Mouse (Mus musculus) macrophage (primary cell): ENCODE measurements around the gene Col17a1. TPM values are rescaled to one million over a fixed set of nuclear protein-coding genes. Genes with fewer than 3 reads are reported as not detected.

Source experiments
- H3K27ac ChIP-seq: fragments of 350-480 bp; formaldehyde crosslinking; 2 replicates; pipeline ENCODE4 v1.9.0; 2021
- H3K36me3 ChIP-seq: fragments of 350-480 bp; formaldehyde crosslinking; 2 replicates; pipeline ENCODE4 v1.9.0; 2021; ENCODE audit errors: inconsistent target
- H3K4me3 ChIP-seq: fragments of 350-480 bp; formaldehyde crosslinking; 2 replicates; pipeline ENCODE4 v1.9.0; 2021; ENCODE audit errors: inconsistent target
- H3K79me2 ChIP-seq: fragments of 350-480 bp; formaldehyde crosslinking; 2 replicates; pipeline ENCODE4 v1.9.0; 2021; ENCODE audit errors: inconsistent target
- WGBS: methylation state at CpG from one replicate; pipeline ENCODE4 v1.1.7; 2026; ENCODE audit warnings: inconsistent platforms; ENCODE audit not compliant: missing documents; 5-methylcytosine and 5-hydroxymethylcytosine counted together
- polyA plus RNA-seq: library from polyadenylated mRNA; stranded (reverse); fragments of 250-400 nt; gene quantifications from 3 replicates; pipeline ENCODE4 v1.2.4, GENCODE M21; 2018; ENCODE audit warnings: inconsistent platforms

Col17a1 gene
- polyA plus RNA-seq, 1 experiment from 2014 or later: not detected

DNA sequence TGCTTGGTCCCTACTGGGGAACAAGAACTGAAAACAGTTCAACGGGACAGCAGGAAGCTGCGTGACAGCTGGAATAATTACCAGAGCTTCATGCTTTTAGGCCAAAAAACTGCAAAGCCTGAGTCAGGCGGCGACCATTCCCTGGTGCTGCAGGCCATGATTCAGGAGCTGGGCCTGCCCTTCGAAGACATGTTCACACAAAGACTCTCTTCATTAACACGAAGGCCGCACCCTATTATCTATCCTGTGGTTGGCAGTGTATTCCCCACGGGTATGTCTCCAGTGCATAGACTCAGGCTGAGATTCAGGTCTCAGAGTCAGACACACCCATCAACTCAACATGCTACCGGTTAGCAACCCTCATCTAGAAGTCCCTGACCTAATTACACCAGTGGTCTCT is 6.4 kb upstream of the Col17a1 start:
- Histone ChIP-seq H3K4me3 (no peak overlapping the region), H3K36me3 (no peaks in the 10 kb centered on the region), H3K27ac (no peak overlapping the region), H3K79me2 (no peaks in the 10 kb centered on the region)
- WGBS: 76% methylated on average over 9 of the region's 9 CpGs

- Histone ChIP-seq H3K79me2 (no peaks in the 10 kb centered on the region), H3K36me3 (no peaks in the 10 kb centered on the region), H3K27ac (no peak overlapping the region), H3K4me3 (no peak overlapping the region)
- 33% methylated on average over 11 of the region's 11 CpGs for WGBS
Measured at GRCm38 (mm10) chr19:47697067-47697466, 5.2 kb upstream of the Col17a1 start.

GRCm38 (mm10) chr19:47696411-47696810 is 4.5 kb upstream of the Col17a1 start:
- H3K79me2 ChIP-seq: no peaks in the 10 kb centered on the region
- 94% methylated on average over 8 of the region's 8 CpGs for WGBS
- no peaks in the 10 kb centered on the region for H3K36me3 ChIP-seq
- H3K4me3 ChIP-seq: no peak overlapping the region
- no peak overlapping the region for H3K27ac ChIP-seq

DNA sequence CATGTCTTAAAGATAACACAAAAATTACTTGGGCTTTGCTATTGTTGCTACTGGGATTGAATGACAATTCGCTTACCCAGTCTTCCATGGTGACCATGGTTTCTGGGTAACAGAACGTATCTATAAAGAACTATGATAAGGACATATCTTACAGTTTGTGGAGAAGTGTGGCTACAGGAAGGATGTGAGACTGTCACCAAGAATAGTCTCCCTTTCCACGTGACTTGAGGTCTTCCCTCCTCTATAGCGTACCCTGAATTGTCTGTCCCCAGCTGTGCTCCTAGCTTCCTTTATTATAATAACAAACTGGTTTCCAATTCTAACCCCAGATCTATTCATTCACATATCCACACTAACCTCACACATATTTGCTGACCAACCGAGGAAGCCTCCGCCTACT is 3.8 kb upstream of the Col17a1 start:
- Histone ChIP-seq H3K36me3 (no peaks in the 10 kb centered on the region), H3K4me3 (no peak overlapping the region), H3K27ac (no peak overlapping the region), H3K79me2 (no peaks in the 10 kb centered on the region)
- 45% methylated on average over 6 of the region's 6 CpGs for WGBS

- WGBS: 40% methylated on average over 7 of the region's 7 CpGs
- Histone ChIP-seq H3K79me2 (no peaks in the 10 kb centered on the region), H3K36me3 (no peaks in the 10 kb centered on the region), H3K27ac (no peak overlapping the region), H3K4me3 (no peak overlapping the region)
Measured at GRCm38 (mm10) chr19:47689592-47689991, 2.3 kb downstream of the Col17a1 start.

DNA sequence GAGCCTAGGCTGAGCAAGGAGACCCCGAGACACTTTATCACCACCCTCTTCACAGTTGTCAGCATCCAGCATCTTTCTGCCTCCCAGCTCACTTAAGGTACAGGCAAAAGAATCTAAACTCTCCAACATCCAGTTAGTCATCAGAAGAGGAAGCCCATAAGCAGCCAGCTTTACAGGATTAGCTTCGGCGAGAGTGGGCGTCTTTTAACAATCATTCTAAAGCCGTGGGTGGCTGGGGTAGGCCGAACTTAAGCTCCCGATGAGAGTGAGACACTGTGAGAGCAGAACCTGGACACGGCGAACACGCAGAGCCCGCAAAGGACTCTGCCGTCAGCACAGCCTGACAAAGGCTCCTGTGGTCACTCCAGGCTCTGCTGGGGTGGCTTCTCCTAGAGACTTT is 13.2 kb downstream of the Col17a1 start:
- Histone ChIP-seq H3K27ac (no peak overlapping the region), H3K36me3 (no peaks in the 10 kb centered on the region), H3K79me2 (no peaks in the 10 kb centered on the region), H3K4me3 (no peak overlapping the region)
- 92% methylated on average over 12 of the region's 12 CpGs for WGBS

DNA sequence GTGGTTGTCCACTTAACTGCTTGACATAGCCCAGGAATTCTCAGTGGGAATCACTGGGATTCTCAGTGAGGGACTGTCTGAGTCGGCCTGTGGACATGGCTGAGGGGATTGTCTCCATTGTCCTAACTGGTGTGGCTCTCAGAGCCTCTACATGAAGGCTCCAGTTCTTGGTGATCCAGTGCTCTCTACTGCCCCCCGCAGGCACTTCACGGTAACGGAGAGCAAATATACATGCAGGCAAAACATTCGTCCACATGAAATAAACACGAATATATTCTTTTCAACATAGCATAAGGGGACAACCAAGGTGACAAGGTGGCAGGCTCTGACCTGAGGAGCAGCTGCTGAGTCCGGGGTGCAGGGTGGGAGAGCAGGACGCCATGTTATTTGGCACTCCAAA is 17.5 kb downstream of the Col17a1 start:
- H3K27ac ChIP-seq: no peak overlapping the region
- H3K36me3 ChIP-seq: no peaks in the 10 kb centered on the region
- H3K4me3 ChIP-seq: no peak overlapping the region
- 60% methylated on average over 8 of the region's 8 CpGs for WGBS
- H3K79me2 ChIP-seq: no peaks in the 10 kb centered on the region

- H3K36me3 ChIP-seq: no peaks in the 10 kb centered on the region
- 91% methylated on average over 9 of the region's 9 CpGs for WGBS
- no peak overlapping the region for H3K4me3 ChIP-seq
- no peak overlapping the region for H3K27ac ChIP-seq
- no peaks in the 10 kb centered on the region for H3K79me2 ChIP-seq
Measured at GRCm38 (mm10) chr19:47668399-47668798, 23.5 kb downstream of the Col17a1 start.

GRCm38 (mm10) chr19:47667601-47668000 is 24.3 kb downstream of the Col17a1 start:
- WGBS: 74% methylated on average over 8 of the region's 8 CpGs
- no peak overlapping the region for H3K27ac ChIP-seq
- H3K36me3 ChIP-seq: no peaks in the 10 kb centered on the region
- H3K79me2 ChIP-seq: no peaks in the 10 kb centered on the region
- H3K4me3 ChIP-seq: no peak overlapping the region

DNA sequence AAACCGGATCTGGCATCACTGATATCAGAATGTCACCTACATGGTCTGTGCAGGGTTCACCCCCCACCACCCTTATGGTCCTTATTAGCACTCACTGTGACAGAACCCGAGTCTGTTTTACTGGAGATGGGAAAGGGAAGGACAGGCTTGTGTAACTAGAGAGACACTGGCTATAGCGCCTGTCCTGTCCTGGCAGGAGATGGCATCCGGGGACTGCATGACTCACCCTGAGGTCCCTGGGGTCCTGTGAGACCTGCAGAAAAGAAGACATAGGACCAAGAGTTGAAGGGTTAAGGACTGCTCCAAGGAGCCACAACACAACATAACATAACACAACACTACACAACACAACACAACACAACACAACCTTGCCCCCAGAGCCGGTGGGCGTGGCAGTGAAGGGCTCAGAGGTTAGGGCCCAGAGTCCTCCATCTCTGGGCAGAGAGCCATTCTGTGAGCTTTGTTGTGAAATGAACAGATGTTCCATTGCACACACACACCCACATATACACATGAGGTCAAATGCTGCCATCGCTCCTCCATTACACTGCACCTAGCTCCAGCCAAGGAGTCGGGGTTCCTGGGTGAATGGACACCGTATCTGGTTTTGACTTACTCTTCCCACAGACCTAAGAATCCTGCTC is 32.0 kb downstream of the Col17a1 start:
- WGBS: 94% methylated on average over 9 of the region's 9 CpGs
- Histone ChIP-seq H3K27ac (no peak overlapping the region), H3K36me3 (no peaks in the 10 kb centered on the region), H3K79me2 (no peaks in the 10 kb centered on the region), H3K4me3 (no peak overlapping the region)

DNA sequence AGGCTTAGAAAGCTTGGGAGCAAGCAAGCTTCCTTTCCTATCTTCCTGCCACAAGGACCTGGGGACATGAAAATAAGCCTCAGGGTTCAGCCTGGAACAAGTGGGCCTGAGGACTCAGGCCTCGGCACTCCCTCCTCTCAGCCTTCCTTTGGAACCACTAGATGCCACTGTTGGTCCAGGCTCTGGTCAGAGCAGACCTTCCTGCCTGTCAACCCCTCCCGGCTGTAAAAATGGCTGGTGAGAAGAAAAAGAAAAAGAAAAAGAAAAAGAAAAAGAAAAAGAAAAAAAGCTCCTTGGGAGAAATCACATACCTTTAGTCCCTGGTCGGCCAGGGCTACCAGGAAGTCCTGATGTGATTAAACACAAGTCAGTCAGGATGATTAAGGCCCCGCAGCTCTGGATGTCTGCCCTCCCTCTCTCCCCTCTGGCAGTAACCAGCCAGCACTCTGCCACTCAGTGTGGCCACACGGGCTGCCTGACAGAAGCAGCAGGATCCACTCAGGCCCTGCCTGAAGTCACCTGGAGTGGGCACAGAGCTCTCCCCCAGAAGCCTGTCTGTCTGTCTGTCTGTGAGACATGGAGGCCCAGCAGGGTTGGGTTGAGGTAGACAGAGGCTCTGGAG is 32.9 kb downstream of the Col17a1 start:
- Histone ChIP-seq H3K36me3 (no peaks in the 10 kb centered on the region), H3K27ac (no peak overlapping the region), H3K79me2 (no peaks in the 10 kb centered on the region), H3K4me3 (no peak overlapping the region)
- 25% methylated on average over 5 of the region's 5 CpGs for WGBS

GRCm38 (mm10) chr19:47654896-47655295 is 37.0 kb downstream of the Col17a1 start:
- no peak overlapping the region for H3K4me3 ChIP-seq
- H3K36me3 ChIP-seq: no peaks in the 10 kb centered on the region
- WGBS: 83% methylated on average over 11 of the region's 11 CpGs
- H3K79me2 ChIP-seq: no peaks in the 10 kb centered on the region
- H3K27ac ChIP-seq: no peak overlapping the region

DNA sequence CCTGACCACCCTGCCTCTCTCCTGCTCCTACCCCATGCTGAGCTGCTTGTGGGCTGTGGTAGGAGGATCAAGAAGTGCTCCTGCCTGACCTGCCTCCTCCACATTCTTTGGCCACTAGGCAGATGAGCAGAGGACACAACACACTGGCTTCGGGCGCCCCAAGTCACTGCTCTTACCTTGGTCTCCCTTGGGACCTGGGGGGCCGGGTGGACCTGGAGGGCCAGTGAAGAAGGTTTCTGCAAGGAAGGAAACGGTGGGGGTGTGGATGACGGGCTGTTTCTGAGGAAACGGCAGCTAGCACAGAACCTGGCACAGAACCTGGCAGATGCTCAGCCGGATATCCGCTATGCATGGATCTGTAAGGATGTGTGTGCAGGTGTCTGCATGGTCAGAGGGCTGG is 38.7 kb downstream of the Col17a1 start:
- no peaks in the 10 kb centered on the region for H3K36me3 ChIP-seq
- no peak overlapping the region for H3K27ac ChIP-seq
- no peaks in the 10 kb centered on the region for H3K79me2 ChIP-seq
- no peak overlapping the region for H3K4me3 ChIP-seq
- WGBS: 89% methylated on average over 8 of the region's 8 CpGs

- 89% methylated on average over 7 of the region's 8 CpGs for WGBS
- H3K79me2 ChIP-seq: no peaks in the 10 kb centered on the region
- H3K36me3 ChIP-seq: no peaks in the 10 kb centered on the region
- H3K27ac ChIP-seq: no peak overlapping the region
- no peak overlapping the region for H3K4me3 ChIP-seq
Measured at GRCm38 (mm10) chr19:47652255-47652654, 39.6 kb downstream of the Col17a1 start.

DNA sequence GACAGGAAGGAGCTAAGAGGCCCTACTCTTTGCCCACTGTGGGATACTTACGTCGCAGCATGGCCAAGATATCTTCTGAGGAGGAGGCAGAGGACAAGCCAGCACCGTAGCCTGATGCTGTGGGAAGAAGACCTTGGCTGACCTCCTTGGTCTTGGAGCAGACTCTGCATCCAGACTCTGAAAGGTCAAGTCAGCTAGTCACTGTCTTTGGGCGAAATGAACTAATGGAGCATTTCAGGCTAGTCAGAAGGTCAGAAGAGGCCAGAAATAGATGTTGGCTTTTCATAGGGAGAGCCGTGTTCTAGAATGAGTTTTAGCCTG is 40.8 kb downstream of the Col17a1 start:
- WGBS: 84% methylated on average over 5 of the region's 5 CpGs
- peaks cover 11% of the 10 kb centered on the region for H3K36me3 ChIP-seq
- no peaks in the 10 kb centered on the region for H3K79me2 ChIP-seq
- H3K4me3 ChIP-seq: no peak overlapping the region
- H3K27ac ChIP-seq: no peak overlapping the region
